Mouse (Mus musculus) liver, embryonic 14.5 days (tissue): Measurements from ENCODE around the gene Cnnm2. TPM values are rescaled to one million over a fixed set of nuclear protein-coding genes. Genes with fewer than 3 reads are reported as not detected.

Experiments
- ATAC-seq: fragments of 200-750 bp; cut with Nextera tagmentation; 2 replicates; pipeline ENCODE4 v1.8.0; 2017; ENCODE audit warnings: moderate number of reproducible peaks, mild to moderate bottlenecking, moderate library complexity; ENCODE audit not compliant: insufficient read depth
- DNase-seq, 3 experiments: peaks; one replicate each; pipeline ENCODE4 v3.0.0-alpha.2; 2012 to 2013; ENCODE audit warnings: low read depth in 3 of 3, low spot score in 3 of 3
- H3K27ac ChIP-seq: fragments of 300-500 bp; sonication (generic); 2 replicates; pipeline ENCODE4 v1.5.1; 2014; ENCODE audit warnings: moderate library complexity, mild to moderate bottlenecking, control low read depth, inconsistent platforms
- H3K27me3 ChIP-seq: fragments of 300-500 bp; sonication (generic); 2 replicates; pipeline ENCODE4 v1.6.1; 2014; ENCODE audit warnings: mild to moderate bottlenecking, low read length, moderate library complexity; ENCODE audit not compliant: control insufficient read depth, insufficient read depth
- H3K36me3 ChIP-seq: fragments of 300-500 bp; sonication (generic); replicated peaks from 2 replicates; pipeline ENCODE4 v1.6.1; 2014; ENCODE audit warnings: low read depth; ENCODE audit not compliant: control insufficient read depth, insufficient read depth
- H3K4me1 ChIP-seq, 2 experiments: fragments of 200-500 bp in 1 of 2; fragments of 300-500 bp in 1 of 2; sonication (generic) in 1 of 2; replicated peaks; 2 replicates each; pipeline ENCODE4 v1.6.1; 2012 to 2014; ENCODE audit warnings: antibody characterized with exemption in 1 of 2, inconsistent platforms in 1 of 2, low read length in 1 of 2; ENCODE audit not compliant: control insufficient read depth in 2 of 2, insufficient read depth in 2 of 2
- H3K4me2 ChIP-seq: fragments of 300-500 bp; sonication (generic); 2 replicates; pipeline ENCODE4 v1.6.1; 2014; ENCODE audit warnings: low read depth, mild to moderate bottlenecking, control low read depth, moderate library complexity
- H3K4me3 ChIP-seq, 2 experiments: fragments of 200-500 bp in 1 of 2; fragments of 300-500 bp in 1 of 2; sonication (generic) in 1 of 2; 2 replicates each; pipeline ENCODE4 v1.5.1; 2012 to 2014; ENCODE audit warnings: low read depth in 2 of 2, low read length in 2 of 2, mild to moderate bottlenecking in 2 of 2, control low read depth in 1 of 2, inconsistent platforms in 1 of 2, moderate library complexity in 1 of 2; ENCODE audit not compliant: insufficient read depth in 1 of 2
- H3K9ac ChIP-seq: fragments of 300-500 bp; sonication (generic); replicated peaks from 2 replicates; pipeline ENCODE4 v1.6.1; 2014; ENCODE audit warnings: mild to moderate bottlenecking, control low read depth, moderate library complexity
- H3K9me3 ChIP-seq: fragments of 300-500 bp; sonication (generic); 2 replicates; pipeline ENCODE4 v1.6.1; 2016; ENCODE audit warnings: low read length, mixed read lengths; ENCODE audit not compliant: control insufficient read depth
- CTCF ChIP-seq: IDR thresholded peaks from 2 replicates; pipeline ENCODE4 v1.5.1; 2016; ENCODE audit warnings: antibody characterized with exemption, low read depth, control low read depth
- EP300 ChIP-seq: IDR thresholded peaks from 2 replicates; pipeline ENCODE4 v1.6.1; 2016; ENCODE audit warnings: antibody characterized with exemption, low read depth
- WGBS: fragments of 180-500 bp; shearing (Covaris S2); extraction: QIAGEN DNeasy Blood & Tissue Kit; methylation state at CpG from one replicate; pipeline ENCODE4 v1.1.7; 2014; ENCODE audit not compliant: insufficient replicate concordance; 5-methylcytosine and 5-hydroxymethylcytosine counted together
- polyA plus RNA-seq, 2 experiments: library from polyadenylated mRNA; depleted of rRNA in 1 of 2; stranded (reverse) in 1 of 2; unstranded in 1 of 2; fragments of >200 nt; fragmentation: Nextera tagmentation in 1 of 2; extraction: Ambion mirVana in 1 of 2; gene quantifications; 2 replicates each; pipeline versions ENCODE4 v1.2.1 to v1.2.3; 2012 to 2014

Gene Cnnm2
- polyA plus RNA-seq, 2 experiments: 1.5 to 1.7 TPM

GRCm38 (mm10) chr19:46762291-46762991 is 1.0 kb downstream of the Cnnm2 start:
- WGBS: under 1% methylated on average over 50 of the region's 50 CpGs
- no peak for ATAC-seq
- Histone ChIP-seq H3K27ac (no peak overlapping the region), H3K27me3 (peaks cover 21% of the 10 kb centered on the region), H3K4me2 (peak overlapping the region; percentile 95), H3K9me3 (no peaks in the 10 kb centered on the region), H3K36me3 (no peaks in the 10 kb centered on the region), H3K4me1 (peaks cover 9 to 10% of the 10 kb centered on the region in 2 experiments), H3K9ac (peak overlapping the region; percentile 74), H3K4me3 (peak overlapping the region; percentile 73 to 78)
- peak; percentile 11; the same call in 1 of the 2 replicates for TF ChIP-seq CTCF
- TF ChIP-seq EP300: no peak
- DNase-seq: peak in 1 of 3 experiments; percentile 13

DNA sequence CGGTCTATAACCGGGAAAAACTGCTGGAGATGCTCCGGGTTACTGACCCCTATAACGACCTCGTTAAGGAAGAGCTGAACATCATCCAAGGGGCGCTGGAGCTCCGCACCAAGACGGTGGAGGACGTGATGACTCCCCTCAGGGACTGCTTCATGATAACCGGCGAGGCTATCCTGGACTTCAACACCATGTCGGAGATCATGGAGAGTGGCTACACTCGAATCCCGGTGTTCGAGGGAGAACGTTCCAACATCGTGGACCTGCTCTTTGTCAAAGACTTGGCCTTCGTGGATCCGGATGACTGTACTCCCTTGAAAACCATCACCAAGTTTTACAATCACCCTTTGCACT is 1.6 kb downstream of the Cnnm2 start:
- Histone ChIP-seq H3K27ac (no peak overlapping the region), H3K36me3 (no peaks in the 10 kb centered on the region), H3K4me3 (peak overlapping the region; percentile 73 to 78), H3K27me3 (peaks cover 21% of the 10 kb centered on the region), H3K4me2 (peak overlapping the region; percentile 95), H3K4me1 (peaks cover 9 to 13% of the 10 kb centered on the region in 2 experiments), H3K9ac (peak overlapping the region; percentile 74), H3K9me3 (no peaks in the 10 kb centered on the region)
- 2% methylated on average over 19 of the region's 19 CpGs for WGBS
- ATAC-seq (no peak), DNase-seq (peak in 1 of 3 experiments; percentile 10)
- TF ChIP-seq CTCF (no peak; the same call in 1 of the 2 replicates), EP300 (no peak)

- Histone ChIP-seq H3K27me3 (peaks cover 18% of the 10 kb centered on the region), H3K9ac (peak overlapping the region; percentile 74), H3K4me2 (peak overlapping the region; percentile 95), H3K4me1 (peaks cover 9 to 13% of the 10 kb centered on the region in 2 experiments), H3K36me3 (no peaks in the 10 kb centered on the region), H3K9me3 (no peaks in the 10 kb centered on the region), H3K4me3 (peak overlapping the region in 1 of 2 experiments; percentile 78; a peak in 3 of 4 replicates), H3K27ac (no peak overlapping the region)
- ATAC-seq (no peak), DNase-seq (no peak)
- 32% methylated on average over 7 of the region's 7 CpGs for WGBS
- no peak for TF ChIP-seq EP300
- no peak for TF ChIP-seq CTCF
Measured at GRCm38 (mm10) chr19:46763356-46763755, 2.0 kb downstream of the Cnnm2 start.

- Histone ChIP-seq H3K4me3 (peak overlapping the region in 1 of 2 experiments; percentile 78; a peak in 2 of 4 replicates), H3K27ac (no peak overlapping the region), H3K27me3 (peaks cover 15% of the 10 kb centered on the region), H3K4me1 (peaks cover 9 to 13% of the 10 kb centered on the region in 2 experiments), H3K9me3 (no peaks in the 10 kb centered on the region), H3K4me2 (peak overlapping the region; percentile 95), H3K36me3 (no peaks in the 10 kb centered on the region), H3K9ac (no peak overlapping the region)
- TF ChIP-seq EP300 (no peak), CTCF (no peak)
- WGBS: 73% methylated on average over 12 of the region's 12 CpGs
- no peak for DNase-seq
- no peak for ATAC-seq
Measured at GRCm38 (mm10) chr19:46763932-46764762, 2.8 kb downstream of the Cnnm2 start.

- H3K9ac ChIP-seq: no peak overlapping the region
- DNase-seq (no peak), ATAC-seq (no peak)
- peaks cover 9 to 13% of the 10 kb centered on the region in 2 experiments for H3K4me1 ChIP-seq
- H3K27ac ChIP-seq: no peak overlapping the region
- WGBS: 76% methylated on average over 9 of the region's 9 CpGs
- peak overlapping the region; percentile 95 for H3K4me2 ChIP-seq
- no peaks in the 10 kb centered on the region for H3K9me3 ChIP-seq
- peaks cover 14% of the 10 kb centered on the region for H3K27me3 ChIP-seq
- no peak for TF ChIP-seq EP300
- TF ChIP-seq CTCF: no peak
- H3K4me3 ChIP-seq: peak overlapping the region in 1 of 2 experiments; percentile 78; a peak in 2 of 4 replicates
- H3K36me3 ChIP-seq: no peaks in the 10 kb centered on the region
Measured at GRCm38 (mm10) chr19:46764763-46765117, 3.3 kb downstream of the Cnnm2 start.
